Mouse (Mus musculus) neural tube, embryonic 12.5 days (tissue): ENCODE results near the gene Arhgap29. TPM values are rescaled to one million over a fixed set of nuclear protein-coding genes. Genes with fewer than 3 reads are reported as not detected.
A peak's percentile ranks its signal among the peaks of the same experiment; 100 is the strongest.

Source experiments
- ATAC-seq: fragments of 200-750 bp; cut with Nextera tagmentation; 2 replicates; pipeline ENCODE4 v1.8.0; 2017; ENCODE audit warnings: low read depth, mild to moderate bottlenecking, moderate TSS enrichment, moderate library complexity; ENCODE audit not compliant: low FRiP score
- H3K27ac ChIP-seq: fragments of 300-500 bp; sonication (generic); 2 replicates; pipeline ENCODE4 v1.5.1; 2016
- H3K27me3 ChIP-seq: fragments of 300-500 bp; sonication (generic); replicated peaks from 2 replicates; pipeline ENCODE4 v1.6.1; 2016; ENCODE audit warnings: mild to moderate bottlenecking
- H3K36me3 ChIP-seq: fragments of 300-500 bp; sonication (generic); 2 replicates; pipeline ENCODE4 v1.6.1; 2016; ENCODE audit warnings: mild to moderate bottlenecking
- H3K4me1 ChIP-seq: fragments of 300-500 bp; sonication (generic); 2 replicates; pipeline ENCODE4 v1.6.1; 2016
- H3K4me2 ChIP-seq: fragments of 300-500 bp; sonication (generic); replicated peaks from 2 replicates; pipeline ENCODE4 v1.6.1; 2016; ENCODE audit warnings: mild to moderate bottlenecking
- H3K4me3 ChIP-seq: fragments of 300-500 bp; sonication (generic); 2 replicates; pipeline ENCODE4 v1.5.1; 2016
- H3K9ac ChIP-seq: fragments of 300-500 bp; sonication (generic); 2 replicates; pipeline ENCODE4 v1.6.1; 2016; ENCODE audit warnings: mild to moderate bottlenecking
- H3K9me3 ChIP-seq: fragments of 300-500 bp; sonication (generic); 2 replicates; pipeline ENCODE4 v1.6.1; 2016; ENCODE audit warnings: mild to moderate bottlenecking
- WGBS: fragments of 180-500 bp; shearing (Covaris S2); methylation state at CpG from one replicate; pipeline ENCODE4 v1.1.7; 2016; 5-methylcytosine and 5-hydroxymethylcytosine counted together
- polyA plus RNA-seq: library from polyadenylated mRNA; unstranded; fragments of >200 nt; fragmentation: Nextera tagmentation; extraction: Ambion mirVana; gene quantifications from 2 replicates; pipeline ENCODE4 v1.2.1, GENCODE M21; 2016

The Arhgap29 gene
- polyA plus RNA-seq, 1 experiment from 2014 or later: 40.5 TPM

- ATAC-seq: no peak
- Histone ChIP-seq H3K4me3 (peak overlapping the region; percentile 18; the same call in 1 of the 2 replicates), H3K4me2 (peak overlapping the region; percentile 75; the same call in 1 of the 2 replicates), H3K27ac (no peak overlapping the region), H3K9ac (no peak overlapping the region), H3K27me3 (no peaks in the 10 kb centered on the region), H3K9me3 (no peaks in the 10 kb centered on the region), H3K36me3 (no peaks in the 10 kb centered on the region), H3K4me1 (peaks cover 3% of the 10 kb centered on the region; the same call in 1 of the 2 replicates)
- WGBS: 73% methylated on average over 1 of the region's 1 CpGs
Measured at GRCm38 (mm10) chr3:121969451-121969850, 17.1 kb downstream of the Arhgap29 start.

- Histone ChIP-seq H3K9me3 (no peaks in the 10 kb centered on the region), H3K9ac (no peak overlapping the region), H3K27ac (no peak overlapping the region), H3K4me1 (no peaks in the 10 kb centered on the region), H3K36me3 (no peaks in the 10 kb centered on the region), H3K27me3 (no peaks in the 10 kb centered on the region), H3K4me2 (no peak overlapping the region), H3K4me3 (no peak overlapping the region)
- 81% methylated on average over 5 of the region's 5 CpGs for WGBS
- ATAC-seq: no peak
Measured at GRCm38 (mm10) chr3:121973761-121974160, 21.4 kb downstream of the Arhgap29 start.

GRCm38 (mm10) chr3:121975381-121975780 is 23.0 kb downstream of the Arhgap29 start:
- WGBS: 87% methylated on average over 3 of the region's 3 CpGs
- Histone ChIP-seq H3K9me3 (no peaks in the 10 kb centered on the region), H3K27me3 (no peaks in the 10 kb centered on the region), H3K9ac (no peak overlapping the region), H3K27ac (no peak overlapping the region), H3K4me2 (no peak overlapping the region), H3K4me1 (no peaks in the 10 kb centered on the region), H3K4me3 (no peak overlapping the region), H3K36me3 (no peaks in the 10 kb centered on the region)
- no peak for ATAC-seq

GRCm38 (mm10) chr3:121981306-121981705 is 29.0 kb downstream of the Arhgap29 start:
- 89% methylated on average over 4 of the region's 4 CpGs for WGBS
- H3K27me3 ChIP-seq: no peaks in the 10 kb centered on the region
- ATAC-seq: no peak
- H3K27ac ChIP-seq: no peak overlapping the region
- H3K36me3 ChIP-seq: no peaks in the 10 kb centered on the region
- no peak overlapping the region for H3K4me3 ChIP-seq
- no peak overlapping the region for H3K9ac ChIP-seq
- no peaks in the 10 kb centered on the region for H3K4me1 ChIP-seq
- H3K4me2 ChIP-seq: no peak overlapping the region
- H3K9me3 ChIP-seq: no peaks in the 10 kb centered on the region

- H3K9me3 ChIP-seq: no peaks in the 10 kb centered on the region
- no peak overlapping the region for H3K9ac ChIP-seq
- no peaks in the 10 kb centered on the region for H3K36me3 ChIP-seq
- no peaks in the 10 kb centered on the region for H3K27me3 ChIP-seq
- H3K4me3 ChIP-seq: no peak overlapping the region
- no peaks in the 10 kb centered on the region for H3K4me1 ChIP-seq
- 71% methylated on average over 4 of the region's 4 CpGs for WGBS
- no peak overlapping the region for H3K4me2 ChIP-seq
- no peak for ATAC-seq
- H3K27ac ChIP-seq: no peak overlapping the region
Measured at GRCm38 (mm10) chr3:121982450-121982849, 30.1 kb downstream of the Arhgap29 start.

GRCm38 (mm10) chr3:121995125-121995524 is 42.8 kb downstream of the Arhgap29 start:
- Histone ChIP-seq H3K27me3 (no peaks in the 10 kb centered on the region), H3K9ac (no peak overlapping the region), H3K4me2 (no peak overlapping the region), H3K9me3 (no peaks in the 10 kb centered on the region), H3K4me1 (no peaks in the 10 kb centered on the region), H3K27ac (no peak overlapping the region), H3K36me3 (no peaks in the 10 kb centered on the region), H3K4me3 (no peak overlapping the region)
- 73% methylated on average over 4 of the region's 4 CpGs for WGBS
- no peak for ATAC-seq

GRCm38 (mm10) chr3:121999934-122000333 is 47.6 kb downstream of the Arhgap29 start:
- no peaks in the 10 kb centered on the region for H3K4me1 ChIP-seq
- no peak overlapping the region for H3K4me2 ChIP-seq
- no peaks in the 10 kb centered on the region for H3K36me3 ChIP-seq
- no peaks in the 10 kb centered on the region for H3K27me3 ChIP-seq
- no peak overlapping the region for H3K4me3 ChIP-seq
- WGBS: 40% methylated on average over 2 of the region's 2 CpGs
- ATAC-seq: no peak
- no peak overlapping the region for H3K9ac ChIP-seq
- no peak overlapping the region for H3K27ac ChIP-seq
- H3K9me3 ChIP-seq: no peaks in the 10 kb centered on the region

- Histone ChIP-seq H3K36me3 (no peaks in the 10 kb centered on the region), H3K27me3 (no peaks in the 10 kb centered on the region), H3K4me2 (no peak overlapping the region), H3K9me3 (no peaks in the 10 kb centered on the region), H3K9ac (no peak overlapping the region), H3K4me1 (no peaks in the 10 kb centered on the region), H3K27ac (no peak overlapping the region), H3K4me3 (no peak overlapping the region)
- no peak for ATAC-seq
- 72% methylated on average over 6 of the region's 6 CpGs for WGBS
Measured at GRCm38 (mm10) chr3:122001568-122001967, 49.2 kb downstream of the Arhgap29 start.

GRCm38 (mm10) chr3:122009818-122010217 is 57.5 kb downstream of the Arhgap29 start:
- H3K9ac ChIP-seq: no peak overlapping the region
- no peaks in the 10 kb centered on the region for H3K4me1 ChIP-seq
- no peaks in the 10 kb centered on the region for H3K9me3 ChIP-seq
- H3K36me3 ChIP-seq: no peaks in the 10 kb centered on the region; the same call in 1 of the 2 replicates
- 91% methylated on average over 5 of the region's 5 CpGs for WGBS
- no peak for ATAC-seq
- H3K27ac ChIP-seq: no peak overlapping the region
- H3K4me2 ChIP-seq: no peak overlapping the region
- H3K27me3 ChIP-seq: no peaks in the 10 kb centered on the region
- no peak overlapping the region for H3K4me3 ChIP-seq

GRCm38 (mm10) chr3:122010292-122010691 is 58.0 kb downstream of the Arhgap29 start:
- Histone ChIP-seq H3K36me3 (no peaks in the 10 kb centered on the region; the same call in 1 of the 2 replicates), H3K9me3 (no peaks in the 10 kb centered on the region), H3K27ac (no peak overlapping the region), H3K4me2 (no peak overlapping the region), H3K4me1 (no peaks in the 10 kb centered on the region), H3K4me3 (no peak overlapping the region), H3K27me3 (no peaks in the 10 kb centered on the region), H3K9ac (no peak overlapping the region)
- no peak for ATAC-seq
- 94% methylated on average over 5 of the region's 5 CpGs for WGBS

- no peaks in the 10 kb centered on the region for H3K27me3 ChIP-seq
- WGBS: 86% methylated on average over 1 of the region's 1 CpGs
- no peak overlapping the region for H3K4me3 ChIP-seq
- H3K36me3 ChIP-seq: no peaks in the 10 kb centered on the region; the same call in 1 of the 2 replicates
- H3K4me1 ChIP-seq: no peaks in the 10 kb centered on the region
- no peaks in the 10 kb centered on the region for H3K9me3 ChIP-seq
- H3K9ac ChIP-seq: no peak overlapping the region
- no peak for ATAC-seq
- H3K4me2 ChIP-seq: no peak overlapping the region
- no peak overlapping the region for H3K27ac ChIP-seq
Measured at GRCm38 (mm10) chr3:122012464-122012863, 60.1 kb downstream of the Arhgap29 start.

GRCm38 (mm10) chr3:122018421-122018820 is 66.1 kb downstream of the Arhgap29 start:
- Histone ChIP-seq H3K27me3 (no peaks in the 10 kb centered on the region), H3K4me2 (no peak overlapping the region), H3K4me1 (no peaks in the 10 kb centered on the region), H3K4me3 (no peak overlapping the region), H3K9ac (no peak overlapping the region), H3K27ac (no peak overlapping the region), H3K36me3 (no peaks in the 10 kb centered on the region), H3K9me3 (no peaks in the 10 kb centered on the region)
- 93% methylated on average over 7 of the region's 7 CpGs for WGBS
- ATAC-seq: no peak

GRCm38 (mm10) chr3:122019159-122019558 is 66.8 kb downstream of the Arhgap29 start:
- no peak overlapping the region for H3K9ac ChIP-seq
- H3K4me3 ChIP-seq: no peak overlapping the region
- 90% methylated on average over 5 of the region's 5 CpGs for WGBS
- H3K27me3 ChIP-seq: no peaks in the 10 kb centered on the region
- no peak for ATAC-seq
- no peak overlapping the region for H3K27ac ChIP-seq
- no peak overlapping the region for H3K4me2 ChIP-seq
- H3K4me1 ChIP-seq: no peaks in the 10 kb centered on the region
- H3K9me3 ChIP-seq: no peaks in the 10 kb centered on the region
- H3K36me3 ChIP-seq: no peaks in the 10 kb centered on the region
